1 mouse cellular context compared by ENCODE assay signal in the genomic region with DNA sequence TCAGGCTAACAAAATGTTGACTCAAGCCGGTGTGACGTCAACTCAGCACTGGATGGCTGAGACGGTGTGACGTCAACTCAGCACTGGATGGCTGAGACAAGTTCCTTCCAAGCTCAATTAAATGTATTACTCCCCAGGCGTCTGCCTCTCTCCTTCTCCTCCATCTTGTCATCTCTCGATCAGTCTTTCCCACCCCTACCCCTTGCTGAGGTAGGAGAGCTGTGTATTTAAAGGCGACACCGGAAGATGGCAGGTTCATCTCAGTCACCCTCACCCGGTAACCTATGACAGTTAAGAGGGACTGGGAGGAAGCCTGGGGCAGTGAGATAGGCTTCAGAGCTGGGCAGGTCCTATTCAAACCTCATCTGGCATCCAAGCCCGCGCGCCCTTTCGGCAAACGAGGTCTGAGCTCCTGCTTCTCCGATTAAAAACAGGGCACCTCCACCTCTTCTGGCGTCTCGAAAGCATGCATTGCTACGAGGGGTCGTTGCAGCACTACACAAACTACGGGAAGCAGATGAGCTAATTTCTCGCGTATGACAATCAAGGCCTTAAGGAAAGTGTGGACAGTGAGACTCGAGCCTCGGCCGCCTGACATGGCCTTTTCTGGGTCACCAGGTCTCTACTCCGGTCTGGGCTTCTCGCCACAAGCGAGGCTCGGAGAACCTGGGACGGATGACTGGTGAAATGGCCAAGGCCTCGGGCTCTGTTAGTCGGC.
TF ChIP-seq lines count a peak whose summit lies in the region.

No protein-coding gene starts in this region.

TF ChIP-seq in MEL, 35 proteins besides CTCF, POLR2A, EP300 and RAD21 (continued from another document):
- TF ChIP-seq POLR2AphosphoS2 (IDR thresholded peaks at IDR 0.05; ENCODE audit: low read length) (peak; percentile 47; the same call in 1 of the 2 replicates), MAZ (IDR thresholded peaks at IDR 0.05; ENCODE audit: low read depth, low read length) (no peak), ETS1 (IDR thresholded peaks at IDR 0.05; ENCODE audit: low read depth, low read length) (peak; percentile 77), GATA1 (IDR thresholded peaks at IDR 0.05; ENCODE audit: low read depth, low read length) (0 out of 2 replicates have a peak, but pooled peaks have one; percentile 44), GABPA (IDR thresholded peaks at IDR 0.05; ENCODE audit: low read depth, low read length) (0 out of 2 replicates have a peak, but pooled peaks have one; percentile 18), KAT2A (conservative IDR thresholded peaks at IDR 0.05; ENCODE audit: low read depth, low read length) (no peak), UBTF (IDR thresholded peaks at IDR 0.05; ENCODE audit: borderline replicate concordance, insufficient read depth, low read depth, low read length) (0 out of 2 replicates have a peak, but pooled peaks have one; percentile 22), TAL1 (IDR thresholded peaks at IDR 0.05; ENCODE audit: low read length) (peak; percentile 87), SMC3 (IDR thresholded peaks at IDR 0.05; ENCODE audit: low read depth, low read length) (no peak), MYC (IDR thresholded peaks at IDR 0.05; ENCODE audit: low read depth, low read length) (no peak), NELFE (IDR thresholded peaks at IDR 0.05; ENCODE audit: low read depth, low read length) (no peak)
